Mouse (Mus musculus) mesoderm, embryonic 11.5 days (tissue): Measurements from ENCODE around the gene Eif3j1.
"Not testable (repeated sequence)": the region's sequence is repeated elsewhere in the genome, so short reads cannot be mapped to it uniquely, and the experiment has no call there.

Source experiments
- DNase-seq: peaks from one replicate; pipeline ENCODE4 v3.0.0-alpha.2; 2012; ENCODE audit warnings: low read depth, low spot score

Gene Eif3j1

DNA sequence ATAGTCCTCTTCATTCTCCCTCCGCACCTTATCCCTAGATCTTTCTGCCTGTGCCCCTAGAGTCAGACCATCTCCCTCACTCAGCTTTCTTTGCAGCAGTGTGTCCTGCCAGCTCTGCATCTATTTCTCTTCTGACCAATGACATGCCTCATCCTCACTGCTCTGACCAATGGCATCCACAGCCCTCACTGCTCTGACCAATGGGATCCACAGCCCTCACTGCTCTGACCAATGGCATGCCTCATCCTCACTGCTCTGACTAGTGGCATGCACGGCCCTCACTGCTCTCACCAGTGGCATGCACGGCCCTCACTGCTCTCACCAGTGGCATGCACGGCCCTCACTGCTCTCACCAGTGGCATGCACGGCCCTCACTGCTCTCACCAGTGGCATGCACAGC lies 69.3 kb downstream of the Eif3j1 start:
- not testable (repeated sequence) for DNase-seq

DNA sequence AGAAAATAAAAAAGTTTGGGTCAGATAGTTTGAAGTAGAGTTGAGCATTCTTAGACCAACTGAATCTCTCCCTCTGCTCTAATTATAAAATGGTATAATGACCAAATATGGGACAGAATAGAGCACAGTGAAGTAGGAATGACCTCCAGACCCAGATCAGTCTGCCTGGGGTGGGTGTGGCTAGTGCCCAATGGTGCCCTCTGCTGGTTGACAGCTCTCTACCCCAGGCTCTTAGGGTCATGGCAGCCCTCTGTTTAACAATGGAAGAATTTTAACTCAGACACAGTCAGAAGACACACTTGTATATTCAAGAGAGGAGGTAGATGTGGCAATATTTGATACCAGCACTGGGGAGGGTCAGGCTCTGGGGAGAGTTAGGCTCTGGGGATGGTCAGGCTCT lies 73.7 kb downstream of the Eif3j1 start:
- no peak for DNase-seq
